Mouse (Mus musculus) right cerebral cortex, adult 18-20 months (tissue): ENCODE results near the gene Lst1.

ENCODE experiments used
- DNase-seq: peaks from one replicate; pipeline ENCODE4 v3.0.0; 2022; ENCODE audit warnings: mixed read lengths

The Lst1 gene

GRCm38 (mm10) chr17:35178528-35178927, 9.7 kb downstream of the Lst1 start:
- no peak for DNase-seq

DNA sequence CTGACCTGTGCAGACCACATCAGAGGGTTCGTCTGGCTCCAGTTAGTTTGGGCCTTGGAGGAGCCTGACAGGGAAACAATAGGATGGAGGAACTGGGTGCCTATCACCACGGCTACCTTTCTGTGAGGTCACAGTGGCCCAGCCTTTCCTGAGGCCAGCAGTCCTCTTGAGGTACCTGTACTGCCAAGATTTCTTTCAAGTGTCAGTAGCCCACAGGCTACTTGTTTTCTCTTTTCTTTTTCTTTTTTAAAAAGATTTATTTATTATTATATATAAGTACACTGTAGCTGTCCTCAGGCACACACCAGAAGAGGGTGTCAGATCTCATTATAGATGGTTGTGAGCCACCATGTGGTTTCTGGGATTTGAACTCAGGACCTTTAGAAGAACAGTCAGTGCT, 12.3 kb downstream of the Lst1 start, which contains the start of gene Aif1:
TSS of gene Aif1 (minus strand) at position 101 of the 400 bp plus-strand sequence.
- no peak for DNase-seq

DNA sequence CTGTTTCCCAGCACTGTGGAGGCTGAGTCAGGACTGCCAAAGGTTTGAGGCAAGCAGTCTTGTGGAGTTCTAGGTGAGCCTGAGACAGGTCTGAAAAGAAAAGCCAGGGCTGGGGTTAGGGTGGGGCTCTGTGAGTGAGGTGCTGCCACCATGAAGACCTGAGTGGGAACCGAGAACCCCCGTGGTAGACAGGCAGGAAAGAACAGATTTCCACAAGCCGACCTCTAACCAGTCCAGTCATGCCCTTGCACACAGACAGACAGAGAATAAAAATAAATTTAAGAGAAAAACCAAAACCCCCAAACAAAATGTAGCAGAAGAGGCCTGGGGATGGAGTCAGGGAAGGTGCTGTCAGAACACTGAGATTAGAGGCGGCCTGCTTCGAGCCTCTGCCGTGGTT, 12.9 kb downstream of the Lst1 start:
- DNase-seq, result no peak

GRCm38 (mm10) chr17:35174201-35174977, 13.8 kb downstream of the Lst1 start:
- DNase-seq, result no peak

DNA sequence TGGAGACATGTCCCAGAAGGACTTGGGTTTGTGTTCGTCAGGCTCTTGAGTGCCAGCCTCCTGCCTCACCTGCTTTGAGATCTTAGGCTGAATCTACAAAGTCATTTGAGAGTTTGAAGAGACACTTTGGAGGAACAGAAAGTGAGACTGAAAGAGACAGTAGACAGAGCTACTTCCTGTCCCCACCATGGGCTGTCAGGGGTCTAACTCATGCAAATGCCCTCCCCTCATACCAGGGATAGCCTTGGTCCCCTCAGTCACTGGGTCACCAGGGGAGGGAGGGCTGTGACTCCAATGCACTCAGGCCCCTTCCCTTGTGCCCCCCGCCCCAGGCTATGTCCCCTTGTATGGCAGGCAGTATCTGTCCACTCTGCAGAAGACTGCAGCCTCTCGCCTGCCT, 14.9 kb downstream of the Lst1 start:
- DNase-seq, result no peak

DNA sequence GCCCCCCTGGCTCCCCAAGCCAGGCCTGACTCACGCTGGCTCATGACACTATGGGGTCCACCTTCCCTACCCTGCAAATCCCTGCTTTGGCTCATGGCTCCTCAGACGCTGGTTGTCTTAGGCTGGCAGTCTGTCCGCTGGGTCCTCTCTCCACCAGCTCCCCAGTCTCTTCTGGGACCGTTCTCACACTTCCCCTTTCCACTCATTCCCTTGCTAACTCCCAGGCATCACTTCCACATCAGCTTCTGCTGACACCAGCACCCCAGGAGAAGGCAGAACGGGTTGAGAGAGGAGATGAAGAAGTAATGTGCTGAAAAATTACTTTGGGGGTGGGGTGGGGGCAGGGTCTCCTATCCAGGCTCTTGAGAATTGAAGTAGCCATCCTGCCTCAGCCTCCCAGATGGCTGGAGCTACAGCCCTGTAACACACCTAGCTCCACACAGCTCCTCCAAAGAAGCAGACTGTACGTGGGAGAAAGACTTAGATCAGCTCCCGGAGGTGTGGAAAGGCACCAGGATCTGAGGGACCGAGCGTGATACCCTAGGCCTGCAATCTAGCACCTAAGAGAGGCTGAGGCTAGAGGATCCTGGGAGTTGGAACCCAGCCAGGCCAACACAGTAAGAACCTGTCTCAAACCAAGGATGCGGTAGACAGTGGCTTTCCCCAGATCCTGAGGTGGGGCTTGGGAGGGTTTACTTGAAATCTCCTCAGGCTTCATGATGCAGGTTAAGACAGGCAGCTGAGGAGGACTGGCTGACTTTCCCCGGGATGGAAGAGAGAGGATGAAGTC, 15.6 kb downstream of the Lst1 start:
- DNase-seq, result peak; percentile 76

GRCm38 (mm10) chr17:35168541-35169207, 19.6 kb downstream of the Lst1 start:
- no peak for DNase-seq

- DNase-seq, result peak; percentile 63
Measured at GRCm38 (mm10) chr17:35167794-35168193, 20.4 kb downstream of the Lst1 start.

DNA sequence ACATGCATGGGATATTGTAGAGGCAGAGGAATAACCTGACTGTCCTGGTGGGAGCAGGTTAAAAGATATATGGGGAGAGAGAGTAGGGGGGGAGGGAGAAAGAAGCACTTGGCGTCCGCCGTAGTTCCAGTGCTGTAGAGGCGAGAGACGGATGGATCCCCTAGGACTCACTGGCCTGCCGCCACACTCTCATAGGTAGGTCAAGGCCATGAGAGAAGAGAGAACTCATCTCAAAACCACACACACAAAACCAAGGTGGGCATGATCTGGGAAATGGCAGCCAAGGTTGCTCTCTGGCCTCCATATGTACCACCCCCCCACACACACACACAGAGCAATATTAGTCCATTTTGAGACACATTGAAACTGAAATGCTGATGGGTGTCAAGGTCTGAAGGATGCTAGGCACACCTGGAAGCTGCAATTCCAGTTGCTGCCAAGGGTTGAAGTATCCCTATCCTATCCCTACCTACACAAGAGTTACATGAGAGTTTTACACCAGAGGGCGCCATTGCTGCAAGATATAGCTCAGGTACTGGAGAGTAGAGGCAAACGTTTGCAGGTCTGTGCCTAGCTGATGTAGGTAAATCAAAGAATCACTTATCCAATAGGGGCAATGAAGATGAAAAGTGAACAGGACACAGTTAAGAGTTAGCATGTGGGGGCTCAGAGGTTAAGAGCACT, 21.7 kb downstream of the Lst1 start:
- peak; percentile 70 for DNase-seq

GRCm38 (mm10) chr17:35165451-35166155, 22.6 kb downstream of the Lst1 start:
- no peak for DNase-seq

DNA sequence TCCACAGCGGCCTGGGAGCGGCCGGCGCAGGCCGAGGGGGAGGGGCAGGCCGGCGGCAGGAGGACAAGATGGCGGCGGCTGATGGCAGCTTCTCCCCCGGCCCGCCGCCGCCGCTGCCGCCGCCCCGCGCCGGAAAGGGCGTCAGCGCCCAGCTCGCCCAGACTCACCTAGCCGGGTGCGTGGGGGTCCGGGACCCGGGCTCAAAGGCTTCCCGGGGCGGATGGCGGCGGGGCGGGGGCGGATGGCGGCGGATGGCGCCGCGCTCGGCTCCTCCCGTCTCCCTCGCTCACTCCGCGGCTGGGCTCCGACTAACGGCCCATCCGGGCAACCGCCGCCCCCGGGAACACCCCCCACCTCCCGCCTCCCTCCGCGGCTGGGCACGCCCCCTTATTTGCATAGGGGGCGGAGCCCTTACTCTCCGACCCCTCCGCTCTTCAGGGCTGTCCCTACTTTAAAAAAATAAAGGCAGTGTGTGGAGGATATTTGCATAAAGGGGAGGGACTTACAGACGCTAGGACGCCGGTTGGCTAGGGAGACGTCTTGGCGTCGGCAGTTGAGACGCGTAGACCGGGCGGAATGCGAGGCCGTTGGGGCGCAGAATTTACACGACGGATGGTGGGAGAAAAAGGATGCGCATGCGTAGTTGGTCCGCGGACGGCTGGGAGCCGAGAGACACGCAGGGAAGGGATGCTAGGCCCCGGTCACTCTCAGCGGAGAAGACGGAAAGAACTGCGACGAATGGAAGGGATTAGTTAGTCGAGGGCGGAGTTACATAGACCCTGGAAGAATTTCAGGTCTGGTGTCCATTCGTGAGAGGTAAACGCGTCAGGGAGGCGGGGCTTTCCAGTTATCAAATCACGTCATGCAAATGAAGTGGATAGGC, 23.4 kb downstream of the Lst1 start, which contains the start of gene Prrc2a:
TSS of gene Prrc2a (minus strand) at position 330 of the 883 bp plus-strand sequence.
- peak; percentile 99 for DNase-seq

DNA sequence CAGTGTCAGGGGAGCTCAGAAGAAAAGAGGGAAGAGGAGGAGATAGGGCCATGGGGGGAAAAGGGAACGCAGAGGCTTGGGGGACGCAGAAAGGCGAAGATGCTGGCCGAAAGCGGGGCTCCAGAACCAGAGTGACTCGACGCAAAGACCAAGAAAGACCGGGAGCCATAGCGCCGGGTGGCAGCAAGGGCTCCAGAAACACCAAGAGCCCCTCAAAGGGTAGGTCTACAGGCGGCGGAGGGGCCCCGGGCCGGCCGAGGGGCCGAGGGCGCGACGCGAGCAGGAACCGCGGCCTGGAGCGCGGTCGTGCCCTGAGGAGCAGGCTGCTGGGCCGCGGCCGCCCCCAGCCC, 24.0 kb downstream of the Lst1 start:
- no peak for DNase-seq

DNA sequence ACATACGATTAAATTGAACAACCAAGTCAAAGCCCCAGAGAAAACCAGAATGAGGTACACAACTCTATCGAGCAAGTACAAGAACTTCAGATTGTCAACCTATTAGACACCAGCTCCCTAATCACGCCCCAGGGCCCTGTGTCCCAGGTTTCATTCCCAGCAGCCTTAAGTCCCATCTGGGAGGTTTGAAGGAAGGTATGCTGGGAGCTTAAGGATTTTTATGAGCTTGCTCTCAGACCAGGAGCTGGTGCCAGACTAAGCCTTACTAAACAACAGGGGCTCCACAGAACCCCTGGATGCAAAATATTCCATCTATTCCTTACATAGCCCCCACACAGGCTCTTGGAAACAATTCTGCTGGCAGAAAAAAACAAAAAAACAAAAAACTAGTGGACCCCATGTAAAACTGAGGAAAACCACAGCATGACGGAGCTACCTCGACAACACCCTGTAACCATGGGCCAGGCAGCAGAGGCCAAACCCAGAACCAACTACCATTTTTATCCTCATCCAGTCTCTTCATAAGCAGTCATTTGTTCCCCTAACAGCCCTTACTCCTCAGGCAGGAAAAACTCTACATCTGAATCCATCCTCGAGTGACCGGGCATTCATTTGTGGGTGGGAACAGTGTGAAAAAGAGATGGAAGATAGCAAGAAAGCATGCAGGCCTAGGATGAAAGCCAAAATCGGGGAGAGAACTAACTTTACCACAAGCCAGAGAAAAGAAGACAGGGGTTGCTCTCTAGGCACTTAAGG, 24.7 kb downstream of the Lst1 start:
- DNase-seq, result no peak

DNA sequence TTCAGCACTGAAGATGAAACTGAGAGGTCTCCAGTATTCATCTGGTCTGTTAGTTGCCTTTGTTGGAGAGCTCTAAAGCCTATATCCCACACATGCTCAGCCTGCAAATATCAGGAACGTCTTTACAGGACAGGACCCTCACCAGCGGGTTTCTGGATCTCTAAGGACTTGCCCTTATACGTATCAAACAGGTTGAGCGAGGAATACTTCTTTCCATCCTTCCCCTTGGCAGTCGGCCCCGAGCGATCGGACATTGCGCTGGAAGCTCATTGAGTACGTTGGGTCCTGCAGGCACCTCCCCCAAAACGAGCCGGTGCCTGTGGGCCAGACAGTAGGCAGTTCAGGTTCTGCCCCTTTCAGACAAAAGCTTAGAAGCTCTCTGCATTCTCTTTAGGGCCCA, 25.5 kb downstream of the Lst1 start:
- no peak for DNase-seq

DNA sequence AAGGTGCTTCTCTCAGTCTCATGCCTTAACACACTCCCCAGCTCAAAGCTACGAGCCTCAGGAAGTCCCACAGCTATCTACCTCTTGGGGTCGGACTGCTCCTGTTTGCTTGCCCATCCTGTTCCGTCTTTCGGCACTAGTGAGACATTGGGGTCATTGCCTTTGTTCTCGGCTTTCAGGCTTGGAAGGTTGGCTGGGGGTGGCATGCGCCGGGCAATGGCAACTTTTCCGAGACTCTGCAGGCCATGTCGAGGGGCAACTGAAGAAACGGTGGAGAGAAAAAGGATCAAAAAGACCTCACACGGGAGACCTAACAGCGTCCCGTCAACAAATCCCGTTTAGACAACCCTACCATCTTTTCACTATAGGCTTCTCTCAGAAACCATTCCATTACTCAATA, 26.1 kb downstream of the Lst1 start:
- no peak for DNase-seq

GRCm38 (mm10) chr17:35161421-35161820, 26.8 kb downstream of the Lst1 start:
- no peak for DNase-seq

- no peak for DNase-seq
Measured at GRCm38 (mm10) chr17:35159638-35160037, 28.6 kb downstream of the Lst1 start.

DNA sequence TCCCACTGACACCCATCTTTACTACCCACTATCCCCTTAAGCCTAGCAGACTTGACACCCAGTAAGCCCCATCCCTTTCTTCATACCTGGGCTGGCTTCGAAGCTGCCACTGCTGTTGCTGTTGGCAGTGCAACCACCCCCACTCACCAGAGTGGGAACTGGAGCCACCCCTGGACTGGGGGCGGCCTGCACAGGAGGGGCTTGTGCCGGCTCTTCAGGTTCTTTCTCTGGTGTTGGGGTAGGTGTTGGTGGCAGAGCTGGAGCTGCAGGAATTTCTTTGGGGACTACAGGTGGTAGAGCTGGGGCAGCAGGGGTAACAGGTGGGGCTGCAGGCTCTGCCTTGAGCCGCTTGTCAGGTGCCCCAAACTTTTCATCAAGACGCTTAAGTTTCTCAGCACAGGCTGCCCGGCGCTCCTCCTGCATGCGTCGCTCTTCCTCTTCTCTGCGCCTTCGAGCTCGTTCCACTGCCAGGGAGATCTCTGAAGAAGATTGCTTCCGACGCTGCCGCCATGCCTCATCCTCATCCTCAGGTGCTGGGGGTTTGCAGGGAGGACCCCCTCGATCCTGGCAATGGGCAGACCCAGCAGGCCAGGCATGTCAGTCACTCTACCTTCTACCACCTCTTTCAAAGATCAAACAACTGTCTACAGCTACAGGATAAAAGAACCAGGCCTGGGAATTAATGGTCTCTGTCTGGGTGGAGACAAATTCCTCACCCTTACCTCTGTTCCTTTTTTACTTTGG, 29.2 kb downstream of the Lst1 start:
- no peak for DNase-seq

DNA sequence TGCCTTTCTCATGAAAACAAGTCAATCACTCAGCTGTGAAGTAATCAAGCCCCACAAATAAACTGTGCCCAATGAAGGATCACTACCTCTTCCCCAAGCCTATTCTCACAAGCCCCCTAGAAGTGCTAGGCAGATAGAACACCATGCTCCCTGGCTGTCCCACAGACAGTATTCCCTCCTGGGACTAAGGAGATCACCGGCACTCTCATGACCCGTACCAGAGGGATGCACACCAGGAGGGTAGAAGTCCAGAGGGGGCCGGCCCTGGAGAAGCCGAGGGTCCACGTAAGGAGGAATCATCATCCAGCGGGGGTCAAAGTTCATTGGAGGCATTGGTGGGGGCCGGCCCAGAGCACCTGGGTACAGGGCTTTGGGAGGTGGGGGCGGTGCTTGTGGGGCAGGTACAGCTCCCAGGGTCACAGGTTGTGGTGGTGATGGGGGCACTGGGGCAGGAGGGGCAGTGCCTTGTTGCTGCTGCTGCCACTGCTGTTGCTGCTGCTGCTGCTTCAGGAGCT, 30.5 kb downstream of the Lst1 start:
- DNase-seq, result no peak

GRCm38 (mm10) chr17:35157254-35157653, 31.0 kb downstream of the Lst1 start:
- no peak for DNase-seq
